8 mouse cellular contexts compared by ENCODE assay signal in the genomic region with DNA sequence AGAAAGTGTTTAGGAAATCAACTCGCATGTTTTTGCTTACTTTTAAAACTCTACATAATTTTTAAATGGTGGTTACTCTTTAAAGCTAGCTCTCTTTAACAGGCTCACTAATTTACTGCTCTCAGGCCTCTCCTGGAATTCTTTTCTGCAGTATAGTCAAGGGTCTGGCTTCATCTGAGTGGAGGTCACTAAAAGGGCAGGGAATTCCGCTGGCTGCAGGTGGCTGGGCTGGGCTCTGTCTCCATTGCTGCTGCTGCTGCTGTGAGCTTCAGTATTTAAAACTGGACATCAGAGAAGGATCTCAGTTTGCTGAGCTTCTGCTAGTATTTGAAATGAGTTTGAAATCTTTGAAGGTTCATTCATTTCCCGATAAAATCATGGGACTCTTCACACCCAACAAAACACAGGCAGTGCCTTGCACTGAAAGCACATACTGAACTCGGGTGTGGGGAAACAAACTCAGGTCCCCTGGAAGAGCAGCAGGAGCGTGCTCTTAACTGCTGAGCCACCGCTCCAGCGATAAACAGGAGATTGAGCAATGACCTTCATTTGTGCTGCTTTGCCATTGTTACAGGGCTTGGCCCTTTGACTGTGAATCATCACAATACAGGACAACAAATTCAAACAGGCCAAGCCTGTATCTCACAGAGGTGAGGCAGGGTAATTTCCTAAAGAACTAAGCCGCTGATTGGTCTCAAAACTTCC.
A peak's percentile ranks its signal among the peaks of the same experiment; 100 is the strongest.
DNase-seq lines count a peak whose midpoint lies in the region; ATAC-seq and TF ChIP-seq lines count a peak whose summit lies in the region.
"Had no signal": no experiment of that assay in that cellular context is flagged by ENCODE, and none has a peak within 500 bp of the region (broad histone marks: within the 10 kb centered on the region; RNA-seq: fewer than 3 reads in every experiment).

No protein-coding gene starts in this region.

- WGBS in lung, postnatal 0 days, result 22% methylated on average over 8 of the region's 8 CpGs
- WGBS in heart, embryonic 16.5 days, result 28% methylated on average over 8 of the region's 8 CpGs

- 0 out of 2 replicates have a peak, but pooled peaks have one; percentile 23 for TF ChIP-seq EP300 in lung, postnatal 0 days (IDR thresholded peaks at IDR 0.05)

- H3K4me3 ChIP-seq in lung, postnatal 0 days (ENCODE audit: low read depth, low read length), result no peak overlapping the region
- H3K4me3 ChIP-seq in heart, embryonic 16.5 days (ENCODE audit: low read length), result no peak overlapping the region
- H3K4me3 ChIP-seq: midbrain, embryonic 12.5 days had no signal

- no peaks in the 10 kb centered on the region for H3K27me3 ChIP-seq in lung, postnatal 0 days (replicated peaks; ENCODE audit: insufficient read depth, low read length)
- no peaks in the 10 kb centered on the region for H3K27me3 ChIP-seq in heart, embryonic 16.5 days (ENCODE audit: control insufficient read depth, insufficient read depth, low read length)
- H3K27me3 ChIP-seq: midbrain, embryonic 12.5 days had no signal

- peak; percentile 66 for DNase-seq in lung, postnatal 0 days (ENCODE audit: low spot score)
- no peak for DNase-seq in lung, postnatal 4 days
- peak; percentile 58 for DNase-seq in embryo, embryonic 10 days (ENCODE audit: low spot score)
- DNase-seq in skeletal muscle tissue, adult 2 months (ENCODE audit: low read depth, low spot score), result peak; percentile 22
- DNase-seq in layer of hippocampus, adult 9-10 months (ENCODE audit: low spot score), result no peak
- no peak for DNase-seq in left cerebral cortex, adult 9 months (ENCODE audit: low spot score in 2 of 2)

- TF ChIP-seq CTCF in lung, postnatal 0 days (IDR thresholded peaks at IDR 0.05), result no peak

- H3K4me1 ChIP-seq in lung, postnatal 0 days (ENCODE audit: insufficient read depth, low read depth, low read length), result peaks cover 8% of the 10 kb centered on the region; the same call in 1 of the 2 replicates
- H3K4me1 ChIP-seq in heart, embryonic 16.5 days (ENCODE audit: control insufficient read depth, insufficient read depth, low read length), result peaks cover 23% of the 10 kb centered on the region

- H3K9me3 ChIP-seq in lung, postnatal 0 days (ENCODE audit: low read length), result no peaks in the 10 kb centered on the region
- peaks cover 7% of the 10 kb centered on the region for H3K9me3 ChIP-seq in heart, embryonic 16.5 days (replicated peaks; ENCODE audit: control insufficient read depth, low read length)

- ATAC-seq in lung, postnatal 0 days, result peak; percentile 73
- ATAC-seq in heart, embryonic 16.5 days (replicated peaks; ENCODE audit: extremely low read depth, insufficient read depth, low FRiP score), result peak; percentile 87

- 0 out of 2 replicates have a peak overlapping the region, but pooled peaks have one; percentile 43 for H3K27ac ChIP-seq in lung, postnatal 0 days (ENCODE audit: low read length)
- H3K27ac ChIP-seq in heart, embryonic 16.5 days (ENCODE audit: low read length), result peak overlapping the region; percentile 86
- H3K27ac ChIP-seq: midbrain, embryonic 12.5 days had no signal

- no peaks in the 10 kb centered on the region for H3K36me3 ChIP-seq in lung, postnatal 0 days (ENCODE audit: insufficient read depth, low read length)
- peaks cover 3% of the 10 kb centered on the region; the same call in 1 of the 2 replicates for H3K36me3 ChIP-seq in heart, embryonic 16.5 days (ENCODE audit: control insufficient read depth, insufficient read depth)
- H3K36me3 ChIP-seq: midbrain, embryonic 12.5 days had no signal

- no peak overlapping the region for H3K9ac ChIP-seq in lung, postnatal 0 days (replicated peaks; ENCODE audit: low read depth)
- H3K9ac ChIP-seq in heart, embryonic 16.5 days (ENCODE audit: low read length), result peak overlapping the region; percentile 23; the same call in 1 of the 2 replicates
- H3K9ac ChIP-seq: midbrain, embryonic 12.5 days had no signal

- no peak overlapping the region for H3K4me2 ChIP-seq in lung, postnatal 0 days (replicated peaks; ENCODE audit: low read depth, low read length)
- H3K4me2 ChIP-seq in heart, embryonic 16.5 days (ENCODE audit: low read depth, low read length), result no peak overlapping the region
- H3K4me2 ChIP-seq: midbrain, embryonic 12.5 days had no signal

Comparison
In these comparisons a context has a peak if more than half of its experiments do, and no peak if none do; other contexts are left out.
1. DNase-seq: peak in lung, postnatal 0 days (single experiment), embryo, embryonic 10 days (single experiment) and skeletal muscle tissue, adult 2 months (single experiment); none in lung, postnatal 4 days (0 of 2), layer of hippocampus, adult 9-10 months (single experiment) and left cerebral cortex, adult 9 months (0 of 2).